Mouse (Mus musculus): ENCODE data around the gene Dph5.
"Not testable (repeated sequence)": the region's sequence is repeated elsewhere in the genome, so short reads cannot be mapped to it uniquely, and the experiment has no call there.

The Dph5 gene

GRCm38 (mm10) chr3:115887427-115888309, at the start of gene Dph5:
TSS of gene Dph5 (plus strand) at chr3:115887837.
- DNase-seq (ENCODE audit: low read depth, low spot score) = peak; percentile 94

- DNase-seq (ENCODE audit: low read depth, low spot score) = no peak
Observed at GRCm38 (mm10) chr3:115844566-115844965, 43.1 kb upstream of the Dph5 start.

- DNase-seq (ENCODE audit: low read depth, low spot score) = no peak
Observed at GRCm38 (mm10) chr3:115845032-115845618, 42.5 kb upstream of the Dph5 start.

GRCm38 (mm10) chr3:115845724-115846123, 41.9 kb upstream of the Dph5 start:
- DNase-seq (ENCODE audit: low read depth, low spot score) = no peak

GRCm38 (mm10) chr3:115846153-115846552, 41.5 kb upstream of the Dph5 start:
- DNase-seq (ENCODE audit: low read depth, low spot score) = no peak

GRCm38 (mm10) chr3:115848686-115849480, 38.8 kb upstream of the Dph5 start:
- no peak for DNase-seq (ENCODE audit: low read depth, low spot score)

- no peak for DNase-seq (ENCODE audit: low read depth, low spot score)
Observed at GRCm38 (mm10) chr3:115850946-115851345, 36.7 kb upstream of the Dph5 start.

GRCm38 (mm10) chr3:115854672-115855191, 32.9 kb upstream of the Dph5 start:
- DNase-seq (ENCODE audit: low read depth, low spot score) = no peak

GRCm38 (mm10) chr3:115855576-115855975, 32.1 kb upstream of the Dph5 start:
- no peak for DNase-seq (ENCODE audit: low read depth, low spot score)

GRCm38 (mm10) chr3:115856484-115857022, 31.1 kb upstream of the Dph5 start:
- no peak for DNase-seq (ENCODE audit: low read depth, low spot score)

- DNase-seq (ENCODE audit: low read depth, low spot score) = no peak
Observed at GRCm38 (mm10) chr3:115857436-115857835, 30.2 kb upstream of the Dph5 start.

- DNase-seq (ENCODE audit: low read depth, low spot score) = peak; percentile 62
Observed at GRCm38 (mm10) chr3:115858822-115859221, 28.8 kb upstream of the Dph5 start.

GRCm38 (mm10) chr3:115860780-115861179, 26.9 kb upstream of the Dph5 start:
- DNase-seq (ENCODE audit: low read depth, low spot score) = not testable (repeated sequence)

- DNase-seq (ENCODE audit: low read depth, low spot score) = no peak
Observed at GRCm38 (mm10) chr3:115863487-115863886, 24.1 kb upstream of the Dph5 start.

GRCm38 (mm10) chr3:115867150-115867549, 20.5 kb upstream of the Dph5 start:
- no peak for DNase-seq (ENCODE audit: low read depth, low spot score)

GRCm38 (mm10) chr3:115867901-115868300, 19.7 kb upstream of the Dph5 start:
- DNase-seq (ENCODE audit: low read depth, low spot score) = no peak

GRCm38 (mm10) chr3:115869360-115869759, 18.3 kb upstream of the Dph5 start:
- DNase-seq (ENCODE audit: low read depth, low spot score) = no peak

GRCm38 (mm10) chr3:115875551-115875950, 12.1 kb upstream of the Dph5 start:
- DNase-seq (ENCODE audit: low read depth, low spot score) = no peak

GRCm38 (mm10) chr3:115877133-115877532, 10.5 kb upstream of the Dph5 start:
- DNase-seq (ENCODE audit: low read depth, low spot score) = no peak

GRCm38 (mm10) chr3:115884086-115884485, 3.6 kb upstream of the Dph5 start:
- no peak for DNase-seq (ENCODE audit: low read depth, low spot score)

- DNase-seq (ENCODE audit: low read depth, low spot score) = no peak
Observed at GRCm38 (mm10) chr3:115888310-115889106, 871 bp downstream of the Dph5 start.

Data from R1 (cell line).